Mouse (Mus musculus): ENCODE results near the gene Msto1. TPM values are rescaled to one million over a fixed set of nuclear protein-coding genes. Genes with fewer than 3 reads are reported as not detected.
A peak's percentile ranks its signal among the peaks of the same experiment; 100 is the strongest.

Msto1 gene
- polyA plus RNA-seq, 1 experiment from 2014 or later, result 39.8 TPM

GRCm38 (mm10) chr3:88939071-88939470 lies 25.3 kb upstream of the Msto1 start:
- no peak for ATAC-seq (ENCODE audit: insufficient number of reproducible peaks, low FRiP score, low TSS enrichment, low read depth)
- Histone ChIP-seq H3K4me2 (replicated peaks) (no peak overlapping the region), H3K4me3 (replicated peaks) (no peak overlapping the region), H3K36me3 (peaks cover 60% of the 10 kb centered on the region), H3K9me3 (replicated peaks) (no peaks in the 10 kb centered on the region), H3K27ac (replicated peaks) (no peak overlapping the region), H3K4me1 (no peaks in the 10 kb centered on the region), H3K27me3 (no peaks in the 10 kb centered on the region), H3K9ac (no peak overlapping the region)
- 91% methylated on average over 10 of the region's 10 CpGs for WGBS

- H3K4me1 ChIP-seq, result no peaks in the 10 kb centered on the region
- no peak overlapping the region for H3K9ac ChIP-seq
- no peaks in the 10 kb centered on the region for H3K27me3 ChIP-seq
- no peak overlapping the region for H3K4me2 ChIP-seq (replicated peaks)
- no peak overlapping the region for H3K27ac ChIP-seq (replicated peaks)
- no peaks in the 10 kb centered on the region for H3K9me3 ChIP-seq (replicated peaks)
- 85% methylated on average over 3 of the region's 3 CpGs for WGBS
- no peak overlapping the region for H3K4me3 ChIP-seq (replicated peaks)
- ATAC-seq (ENCODE audit: insufficient number of reproducible peaks, low FRiP score, low TSS enrichment, low read depth), result no peak
- peaks cover 92% of the 10 kb centered on the region for H3K36me3 ChIP-seq
Measured at GRCm38 (mm10) chr3:88929501-88929900, 15.7 kb upstream of the Msto1 start.

GRCm38 (mm10) chr3:88925651-88926050 lies 11.9 kb upstream of the Msto1 start:
- Histone ChIP-seq H3K4me3 (replicated peaks) (no peak overlapping the region), H3K9ac (no peak overlapping the region), H3K4me1 (no peaks in the 10 kb centered on the region), H3K9me3 (replicated peaks) (no peaks in the 10 kb centered on the region), H3K27me3 (no peaks in the 10 kb centered on the region), H3K4me2 (replicated peaks) (no peak overlapping the region), H3K27ac (replicated peaks) (no peak overlapping the region), H3K36me3 (peaks cover 95% of the 10 kb centered on the region)
- WGBS, result 86% methylated on average over 2 of the region's 2 CpGs
- no peak for ATAC-seq (ENCODE audit: insufficient number of reproducible peaks, low FRiP score, low TSS enrichment, low read depth)

- Histone ChIP-seq H3K4me2 (replicated peaks) (no peak overlapping the region), H3K36me3 (peaks cover 80% of the 10 kb centered on the region)
Measured at GRCm38 (mm10) chr3:88923989-88924591, 10.3 kb upstream of the Msto1 start.

GRCm38 (mm10) chr3:88921411-88921810 lies 7.6 kb upstream of the Msto1 start:
- Histone ChIP-seq H3K9me3 (replicated peaks) (no peaks in the 10 kb centered on the region), H3K4me2 (replicated peaks) (no peak overlapping the region), H3K27me3 (no peaks in the 10 kb centered on the region), H3K36me3 (peaks cover 53% of the 10 kb centered on the region), H3K9ac (no peak overlapping the region), H3K27ac (replicated peaks) (no peak overlapping the region), H3K4me3 (replicated peaks) (no peak overlapping the region), H3K4me1 (no peaks in the 10 kb centered on the region)
- WGBS, result 88% methylated on average over 9 of the region's 9 CpGs
- ATAC-seq (ENCODE audit: insufficient number of reproducible peaks, low FRiP score, low TSS enrichment, low read depth), result no peak

More at GRCm38 (mm10) chr3:88923989-88924591, 10.3 kb upstream of the Msto1 start:
- no peaks in the 10 kb centered on the region for H3K9me3 ChIP-seq (replicated peaks)
- no peak for ATAC-seq (ENCODE audit: insufficient number of reproducible peaks, low FRiP score, low TSS enrichment, low read depth)
- no peak overlapping the region for H3K27ac ChIP-seq (replicated peaks)
- WGBS, result 91% methylated on average over 8 of the region's 8 CpGs
- no peaks in the 10 kb centered on the region for H3K27me3 ChIP-seq
- H3K9ac ChIP-seq, result no peak overlapping the region
- no peak overlapping the region for H3K4me3 ChIP-seq (replicated peaks)
- no peaks in the 10 kb centered on the region for H3K4me1 ChIP-seq

- H3K4me3 ChIP-seq (replicated peaks), result no peak overlapping the region
- ATAC-seq (ENCODE audit: insufficient number of reproducible peaks, low FRiP score, low TSS enrichment, low read depth), result no peak
- 77% methylated on average over 13 of the region's 13 CpGs for WGBS
- no peaks in the 10 kb centered on the region for H3K27me3 ChIP-seq
- H3K27ac ChIP-seq (replicated peaks), result no peak overlapping the region
- H3K4me1 ChIP-seq, result peaks cover 6% of the 10 kb centered on the region; the same call in 1 of the 2 replicates
- no peak overlapping the region for H3K9ac ChIP-seq
- no peak overlapping the region for H3K4me2 ChIP-seq (replicated peaks)
- H3K9me3 ChIP-seq (replicated peaks), result no peaks in the 10 kb centered on the region
- H3K36me3 ChIP-seq, result peaks cover 30% of the 10 kb centered on the region
Measured at GRCm38 (mm10) chr3:88918981-88919380, 5.2 kb upstream of the Msto1 start.

GRCm38 (mm10) chr3:88914384-88914810 lies 598 bp upstream of the Msto1 start:
- Histone ChIP-seq H3K27ac (replicated peaks) (peak overlapping the region; percentile 90), H3K4me2 (replicated peaks) (peak overlapping the region; percentile 73), H3K9ac (peak overlapping the region; percentile 56), H3K9me3 (replicated peaks) (no peaks in the 10 kb centered on the region), H3K4me3 (replicated peaks) (peak overlapping the region; percentile 59), H3K36me3 (peaks cover 31% of the 10 kb centered on the region), H3K4me1 (peaks cover 16% of the 10 kb centered on the region; the same call in 1 of the 2 replicates), H3K27me3 (no peaks in the 10 kb centered on the region)
- WGBS, result 28% methylated on average over 8 of the region's 8 CpGs
- no peak for ATAC-seq (ENCODE audit: insufficient number of reproducible peaks, low FRiP score, low TSS enrichment, low read depth)

GRCm38 (mm10) chr3:88912585-88912984 lies 1.2 kb downstream of the Msto1 start:
- peak overlapping the region; percentile 73; the same call in 1 of the 2 replicates for H3K4me2 ChIP-seq (replicated peaks)
- ATAC-seq (ENCODE audit: insufficient number of reproducible peaks, low FRiP score, low TSS enrichment, low read depth), result no peak
- peaks cover 16% of the 10 kb centered on the region; the same call in 1 of the 2 replicates for H3K4me1 ChIP-seq
- H3K4me3 ChIP-seq (replicated peaks), result peak overlapping the region; percentile 59
- H3K27me3 ChIP-seq, result no peaks in the 10 kb centered on the region
- H3K27ac ChIP-seq (replicated peaks), result no peak overlapping the region
- no peak overlapping the region for H3K9ac ChIP-seq
- 82% methylated on average over 7 of the region's 7 CpGs for WGBS
- H3K36me3 ChIP-seq, result peaks cover 48% of the 10 kb centered on the region
- H3K9me3 ChIP-seq (replicated peaks), result no peaks in the 10 kb centered on the region

- WGBS, result 88% methylated on average over 6 of the region's 6 CpGs
- H3K9me3 ChIP-seq (replicated peaks), result no peaks in the 10 kb centered on the region
- H3K27me3 ChIP-seq, result no peaks in the 10 kb centered on the region
- H3K4me1 ChIP-seq, result no peaks in the 10 kb centered on the region
- no peak overlapping the region for H3K4me3 ChIP-seq (replicated peaks)
- no peak overlapping the region for H3K9ac ChIP-seq
- no peak overlapping the region for H3K4me2 ChIP-seq (replicated peaks)
- H3K27ac ChIP-seq (replicated peaks), result no peak overlapping the region
- no peak for ATAC-seq (ENCODE audit: insufficient number of reproducible peaks, low FRiP score, low TSS enrichment, low read depth)
- H3K36me3 ChIP-seq, result peaks cover 94% of the 10 kb centered on the region
Measured at GRCm38 (mm10) chr3:88906393-88907159, 7.2 kb downstream of the Msto1 start.

- Histone ChIP-seq H3K4me3 (replicated peaks) (no peak overlapping the region), H3K36me3 (peaks cover 90% of the 10 kb centered on the region), H3K27me3 (no peaks in the 10 kb centered on the region), H3K27ac (replicated peaks) (no peak overlapping the region), H3K4me1 (no peaks in the 10 kb centered on the region), H3K4me2 (replicated peaks) (no peak overlapping the region), H3K9ac (no peak overlapping the region), H3K9me3 (replicated peaks) (no peaks in the 10 kb centered on the region)
- no peak for ATAC-seq (ENCODE audit: insufficient number of reproducible peaks, low FRiP score, low TSS enrichment, low read depth)
- 92% methylated on average over 2 of the region's 2 CpGs for WGBS
Measured at GRCm38 (mm10) chr3:88905741-88906140, 8.1 kb downstream of the Msto1 start.

- H3K27ac ChIP-seq (replicated peaks), result no peak overlapping the region
- H3K9me3 ChIP-seq (replicated peaks), result no peaks in the 10 kb centered on the region
- no peak overlapping the region for H3K4me3 ChIP-seq (replicated peaks)
- H3K4me1 ChIP-seq, result no peaks in the 10 kb centered on the region
- H3K4me2 ChIP-seq (replicated peaks), result no peak overlapping the region
- H3K36me3 ChIP-seq, result peaks cover 88% of the 10 kb centered on the region
- 85% methylated on average over 6 of the region's 6 CpGs for WGBS
- H3K27me3 ChIP-seq, result no peaks in the 10 kb centered on the region
- no peak for ATAC-seq (ENCODE audit: insufficient number of reproducible peaks, low FRiP score, low TSS enrichment, low read depth)
- no peak overlapping the region for H3K9ac ChIP-seq
Measured at GRCm38 (mm10) chr3:88905209-88905608, 8.6 kb downstream of the Msto1 start.

Data from embryonic facial prominence, embryonic 15.5 days (tissue).